Mouse (Mus musculus): Measurements from ENCODE around the gene Lyrm9. TPM values are rescaled to one million over a fixed set of nuclear protein-coding genes. Genes with fewer than 3 reads are reported as not detected.

Gene Lyrm9
- total and polyA plus RNA-seq, 2 experiments from 2014 or later: 30.2 to 49.4 TPM

GRCm38 (mm10) chr11:78805691-78806137 lies 20.7 kb upstream of the Lyrm9 start:
- H3K9ac ChIP-seq (replicated peaks; ENCODE audit: low read length, poor library complexity, severe bottlenecking): no peak overlapping the region
- no peaks in the 10 kb centered on the region for H3K27me3 ChIP-seq (ENCODE audit: insufficient read depth, low read length)
- TF ChIP-seq CTCF (IDR thresholded peaks at IDR 0.05): peak; percentile 32; the same call in 1 of the 2 replicates
- DNase-seq (ENCODE audit: low spot score) (no peak), ATAC-seq (ENCODE audit: low FRiP score) (no peak)
- H3K9me3 ChIP-seq (ENCODE audit: low read length): no peaks in the 10 kb centered on the region
- no peak overlapping the region for H3K27ac ChIP-seq (ENCODE audit: low read depth, low read length)
- no peaks in the 10 kb centered on the region for H3K4me1 ChIP-seq (ENCODE audit: insufficient read depth, low read length)
- 39% methylated on average over 9 of the region's 9 CpGs for WGBS
- H3K4me3 ChIP-seq (ENCODE audit: low read depth, low read length): no peak overlapping the region
- H3K36me3 ChIP-seq (ENCODE audit: insufficient read depth, low read length): no peaks in the 10 kb centered on the region
- H3K4me2 ChIP-seq (ENCODE audit: low read depth, low read length, poor library complexity, severe bottlenecking): no peak overlapping the region

GRCm38 (mm10) chr11:78807341-78808108 lies 18.9 kb upstream of the Lyrm9 start:
- Histone ChIP-seq H3K9me3 (ENCODE audit: low read length) (no peaks in the 10 kb centered on the region), H3K4me1 (ENCODE audit: insufficient read depth, low read length) (no peaks in the 10 kb centered on the region), H3K4me3 (ENCODE audit: low read depth, low read length) (no peak overlapping the region), H3K9ac (replicated peaks; ENCODE audit: low read length, poor library complexity, severe bottlenecking) (no peak overlapping the region), H3K27me3 (ENCODE audit: insufficient read depth, low read length) (no peaks in the 10 kb centered on the region), H3K27ac (ENCODE audit: low read depth, low read length) (no peak overlapping the region), H3K36me3 (ENCODE audit: insufficient read depth, low read length) (no peaks in the 10 kb centered on the region), H3K4me2 (ENCODE audit: low read depth, low read length, poor library complexity, severe bottlenecking) (no peak overlapping the region)
- DNase-seq (ENCODE audit: low spot score) (peak; percentile 48), ATAC-seq (ENCODE audit: low FRiP score) (no peak)
- WGBS: 41% methylated on average over 6 of the region's 6 CpGs
- no peak for TF ChIP-seq CTCF (IDR thresholded peaks at IDR 0.05)

- Histone ChIP-seq H3K4me3 (ENCODE audit: low read depth, low read length) (no peak overlapping the region), H3K27ac (ENCODE audit: low read depth, low read length) (no peak overlapping the region), H3K9ac (replicated peaks; ENCODE audit: low read length, poor library complexity, severe bottlenecking) (no peak overlapping the region), H3K27me3 (ENCODE audit: insufficient read depth, low read length) (no peaks in the 10 kb centered on the region), H3K4me1 (ENCODE audit: insufficient read depth, low read length) (no peaks in the 10 kb centered on the region), H3K4me2 (ENCODE audit: low read depth, low read length, poor library complexity, severe bottlenecking) (no peak overlapping the region), H3K9me3 (ENCODE audit: low read length) (no peaks in the 10 kb centered on the region), H3K36me3 (ENCODE audit: insufficient read depth, low read length) (no peaks in the 10 kb centered on the region)
- no peak for TF ChIP-seq CTCF (IDR thresholded peaks at IDR 0.05)
- DNase-seq (ENCODE audit: low spot score): no peak
- no peak for ATAC-seq (ENCODE audit: low FRiP score)
Observed at GRCm38 (mm10) chr11:78809398-78809797, 17.0 kb upstream of the Lyrm9 start.

- Histone ChIP-seq H3K36me3 (ENCODE audit: insufficient read depth, low read length) (no peaks in the 10 kb centered on the region), H3K9me3 (ENCODE audit: low read length) (no peaks in the 10 kb centered on the region), H3K4me3 (ENCODE audit: low read depth, low read length) (no peak overlapping the region), H3K27ac (ENCODE audit: low read depth, low read length) (no peak overlapping the region), H3K4me1 (ENCODE audit: insufficient read depth, low read length) (no peaks in the 10 kb centered on the region), H3K4me2 (ENCODE audit: low read depth, low read length, poor library complexity, severe bottlenecking) (no peak overlapping the region), H3K27me3 (ENCODE audit: insufficient read depth, low read length) (no peaks in the 10 kb centered on the region), H3K9ac (replicated peaks; ENCODE audit: low read length, poor library complexity, severe bottlenecking) (no peak overlapping the region)
- ATAC-seq (ENCODE audit: low FRiP score) (no peak), DNase-seq (ENCODE audit: low spot score) (peak; percentile 72)
- WGBS: 49% methylated on average over 7 of the region's 7 CpGs
- TF ChIP-seq CTCF (IDR thresholded peaks at IDR 0.05): no peak
Observed at GRCm38 (mm10) chr11:78814461-78814941, 11.9 kb upstream of the Lyrm9 start.

DNA sequence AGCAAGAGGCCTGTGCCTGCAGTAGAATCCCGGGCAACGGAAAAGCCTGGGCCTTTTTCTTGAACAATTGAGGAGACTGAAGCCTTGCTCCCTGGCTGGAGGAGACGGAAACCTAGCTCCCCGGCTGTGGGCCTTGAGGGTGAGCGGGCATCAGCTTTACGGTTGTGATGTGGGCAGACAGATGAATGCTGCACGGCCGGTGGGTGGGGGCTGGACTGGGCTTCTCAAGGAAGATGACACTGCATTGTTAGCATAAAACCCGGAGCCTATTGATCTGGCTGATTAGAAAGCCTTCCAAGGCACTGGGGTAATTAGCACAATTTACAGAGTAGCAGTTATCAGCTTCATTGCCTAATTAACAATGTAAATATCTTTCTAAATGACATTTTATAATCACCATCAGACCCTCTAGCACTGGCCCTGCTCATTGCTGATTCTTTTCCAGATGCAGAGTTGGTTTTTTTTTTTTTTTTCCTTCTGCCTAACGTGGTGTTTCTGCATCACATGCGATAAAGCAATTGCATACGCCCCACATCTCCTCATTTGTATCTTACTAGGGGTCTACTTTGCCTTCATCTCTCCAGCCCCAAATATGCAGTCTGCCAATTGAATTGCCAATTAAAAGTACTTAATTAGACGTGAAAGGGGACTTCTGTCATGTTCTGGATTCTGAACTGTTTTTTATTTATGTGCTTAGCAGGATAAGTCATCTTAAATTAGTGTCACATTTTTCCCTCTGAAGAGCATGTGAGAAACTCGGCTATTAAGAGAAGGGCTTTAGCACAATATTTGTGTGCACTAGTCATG lies 10.2 kb upstream of the Lyrm9 start:
- H3K4me2 ChIP-seq (ENCODE audit: low read depth, low read length, poor library complexity, severe bottlenecking): no peak overlapping the region
- H3K4me3 ChIP-seq (ENCODE audit: low read depth, low read length): no peak overlapping the region
- H3K9me3 ChIP-seq (ENCODE audit: low read length): no peaks in the 10 kb centered on the region
- no peaks in the 10 kb centered on the region for H3K27me3 ChIP-seq (ENCODE audit: insufficient read depth, low read length)
- no peak for ATAC-seq (ENCODE audit: low FRiP score)
- 29% methylated on average over 14 of the region's 14 CpGs for WGBS
- H3K27ac ChIP-seq (ENCODE audit: low read depth, low read length): peak overlapping the region; percentile 67
- DNase-seq (ENCODE audit: low spot score): peak; percentile 64
- H3K9ac ChIP-seq (replicated peaks; ENCODE audit: low read length, poor library complexity, severe bottlenecking): no peak overlapping the region; the same call in 1 of the 2 replicates
- no peaks in the 10 kb centered on the region for H3K36me3 ChIP-seq (ENCODE audit: insufficient read depth, low read length)
- H3K4me1 ChIP-seq (ENCODE audit: insufficient read depth, low read length): 0 out of 2 replicates have a peak, but pooled peaks cover 4% of the 10 kb centered on the region
- no peak for TF ChIP-seq CTCF (IDR thresholded peaks at IDR 0.05)
